Mouse (Mus musculus): ENCODE results near the gene Dennd2c. TPM values are rescaled to one million over a fixed set of nuclear protein-coding genes. Genes with fewer than 3 reads are reported as not detected.
"Not testable (repeated sequence)": the region's sequence is repeated elsewhere in the genome, so short reads cannot be mapped to it uniquely, and the experiment has no call there.

The Dennd2c gene
- polyA plus RNA-seq, 1 experiment from 2014 or later, result 5.8 TPM

GRCm38 (mm10) chr3:103128251-103128650, 25.8 kb downstream of the Dennd2c start:
- Histone ChIP-seq H3K27me3 (ENCODE audit: control insufficient read depth, insufficient read depth, low read length) (no peaks in the 10 kb centered on the region), H3K4me2 (ENCODE audit: low read depth, low read length) (no peak overlapping the region), H3K36me3 (ENCODE audit: control insufficient read depth, insufficient read depth) (no peaks in the 10 kb centered on the region; the same call in 1 of the 2 replicates), H3K4me1 (ENCODE audit: control insufficient read depth, insufficient read depth, low read length) (peaks cover 12% of the 10 kb centered on the region; the same call in 1 of the 2 replicates), H3K4me3 (ENCODE audit: low read length) (no peak overlapping the region), H3K9ac (ENCODE audit: low read length) (no peak overlapping the region), H3K27ac (ENCODE audit: low read length) (no peak overlapping the region), H3K9me3 (replicated peaks; ENCODE audit: control insufficient read depth, low read length) (no peaks in the 10 kb centered on the region)
- no peak for ATAC-seq (replicated peaks; ENCODE audit: extremely low read depth, insufficient read depth, low FRiP score)
- 56% methylated on average over 4 of the region's 4 CpGs for WGBS

- no peak overlapping the region for H3K9ac ChIP-seq (ENCODE audit: low read length)
- H3K27me3 ChIP-seq (ENCODE audit: control insufficient read depth, insufficient read depth, low read length), result no peaks in the 10 kb centered on the region
- WGBS, result 61% methylated on average over 8 of the region's 8 CpGs
- H3K36me3 ChIP-seq (ENCODE audit: control insufficient read depth, insufficient read depth), result no peaks in the 10 kb centered on the region; the same call in 1 of the 2 replicates
- no peaks in the 10 kb centered on the region for H3K9me3 ChIP-seq (replicated peaks; ENCODE audit: control insufficient read depth, low read length)
- no peak for ATAC-seq (replicated peaks; ENCODE audit: extremely low read depth, insufficient read depth, low FRiP score)
- no peak overlapping the region for H3K4me3 ChIP-seq (ENCODE audit: low read length)
- peaks cover 12% of the 10 kb centered on the region; the same call in 1 of the 2 replicates for H3K4me1 ChIP-seq (ENCODE audit: control insufficient read depth, insufficient read depth, low read length)
- H3K27ac ChIP-seq (ENCODE audit: low read length), result peak overlapping the region; percentile 62
- no peak overlapping the region for H3K4me2 ChIP-seq (ENCODE audit: low read depth, low read length)
Measured at GRCm38 (mm10) chr3:103129367-103130159, 27.2 kb downstream of the Dennd2c start.

- peak overlapping the region; percentile 62 for H3K27ac ChIP-seq (ENCODE audit: low read length)
- no peak overlapping the region for H3K9ac ChIP-seq (ENCODE audit: low read length)
- no peaks in the 10 kb centered on the region; the same call in 1 of the 2 replicates for H3K36me3 ChIP-seq (ENCODE audit: control insufficient read depth, insufficient read depth)
- peaks cover 12% of the 10 kb centered on the region; the same call in 1 of the 2 replicates for H3K4me1 ChIP-seq (ENCODE audit: control insufficient read depth, insufficient read depth, low read length)
- peak; percentile 76 for ATAC-seq (replicated peaks; ENCODE audit: extremely low read depth, insufficient read depth, low FRiP score)
- H3K27me3 ChIP-seq (ENCODE audit: control insufficient read depth, insufficient read depth, low read length), result no peaks in the 10 kb centered on the region
- H3K4me2 ChIP-seq (ENCODE audit: low read depth, low read length), result peak overlapping the region; percentile 7
- 22% methylated on average over 6 of the region's 6 CpGs for WGBS
- H3K4me3 ChIP-seq (ENCODE audit: low read length), result no peak overlapping the region
- no peaks in the 10 kb centered on the region for H3K9me3 ChIP-seq (replicated peaks; ENCODE audit: control insufficient read depth, low read length)
Measured at GRCm38 (mm10) chr3:103130236-103130751, 27.9 kb downstream of the Dennd2c start.

- no peak overlapping the region for H3K4me3 ChIP-seq (ENCODE audit: low read length)
- no peaks in the 10 kb centered on the region for H3K9me3 ChIP-seq (replicated peaks; ENCODE audit: control insufficient read depth, low read length)
- no peak for ATAC-seq (replicated peaks; ENCODE audit: extremely low read depth, insufficient read depth, low FRiP score)
- no peak overlapping the region for H3K4me2 ChIP-seq (ENCODE audit: low read depth, low read length)
- H3K27me3 ChIP-seq (ENCODE audit: control insufficient read depth, insufficient read depth, low read length), result no peaks in the 10 kb centered on the region
- WGBS, result 89% methylated on average over 10 of the region's 10 CpGs
- no peak overlapping the region for H3K27ac ChIP-seq (ENCODE audit: low read length)
- H3K9ac ChIP-seq (ENCODE audit: low read length), result no peak overlapping the region
- H3K4me1 ChIP-seq (ENCODE audit: control insufficient read depth, insufficient read depth, low read length), result peaks cover 12% of the 10 kb centered on the region; the same call in 1 of the 2 replicates
- no peaks in the 10 kb centered on the region for H3K36me3 ChIP-seq (ENCODE audit: control insufficient read depth, insufficient read depth)
Measured at GRCm38 (mm10) chr3:103133098-103133497, 30.7 kb downstream of the Dennd2c start.

GRCm38 (mm10) chr3:103136414-103137077, 34.1 kb downstream of the Dennd2c start:
- H3K9ac ChIP-seq (ENCODE audit: low read length), result no peak overlapping the region
- no peak overlapping the region for H3K4me3 ChIP-seq (ENCODE audit: low read length)
- ATAC-seq (replicated peaks; ENCODE audit: extremely low read depth, insufficient read depth, low FRiP score), result no peak
- H3K36me3 ChIP-seq (ENCODE audit: control insufficient read depth, insufficient read depth), result no peaks in the 10 kb centered on the region
- no peak overlapping the region for H3K4me2 ChIP-seq (ENCODE audit: low read depth, low read length)
- H3K27me3 ChIP-seq (ENCODE audit: control insufficient read depth, insufficient read depth, low read length), result no peaks in the 10 kb centered on the region
- H3K9me3 ChIP-seq (replicated peaks; ENCODE audit: control insufficient read depth, low read length), result no peaks in the 10 kb centered on the region
- 83% methylated on average over 4 of the region's 4 CpGs for WGBS
- H3K4me1 ChIP-seq (ENCODE audit: control insufficient read depth, insufficient read depth, low read length), result peaks cover 10% of the 10 kb centered on the region; the same call in 1 of the 2 replicates
- no peak overlapping the region for H3K27ac ChIP-seq (ENCODE audit: low read length)

GRCm38 (mm10) chr3:103139047-103139446, 36.6 kb downstream of the Dennd2c start:
- H3K4me2 ChIP-seq (ENCODE audit: low read depth, low read length), result 0 out of 2 replicates have a peak overlapping the region, but pooled peaks have one; percentile 57
- H3K9ac ChIP-seq (ENCODE audit: low read length), result no peak overlapping the region
- ATAC-seq (replicated peaks; ENCODE audit: extremely low read depth, insufficient read depth, low FRiP score), result peak; percentile 41; the same call in 1 of the 2 replicates
- H3K27ac ChIP-seq (ENCODE audit: low read length), result peak overlapping the region; percentile 62
- H3K9me3 ChIP-seq (replicated peaks; ENCODE audit: control insufficient read depth, low read length), result no peaks in the 10 kb centered on the region
- peaks cover 10% of the 10 kb centered on the region; the same call in 1 of the 2 replicates for H3K4me1 ChIP-seq (ENCODE audit: control insufficient read depth, insufficient read depth, low read length)
- no peak overlapping the region for H3K4me3 ChIP-seq (ENCODE audit: low read length)
- no peaks in the 10 kb centered on the region for H3K36me3 ChIP-seq (ENCODE audit: control insufficient read depth, insufficient read depth)
- H3K27me3 ChIP-seq (ENCODE audit: control insufficient read depth, insufficient read depth, low read length), result no peaks in the 10 kb centered on the region
- 57% methylated on average over 8 of the region's 8 CpGs for WGBS

- peak overlapping the region; percentile 57 for H3K4me2 ChIP-seq (ENCODE audit: low read depth, low read length)
- not testable (repeated sequence) for H3K4me1 ChIP-seq (ENCODE audit: control insufficient read depth, insufficient read depth, low read length); H3K9me3 ChIP-seq (replicated peaks; ENCODE audit: control insufficient read depth, low read length); H3K36me3 ChIP-seq (ENCODE audit: control insufficient read depth, insufficient read depth); H3K27me3 ChIP-seq (ENCODE audit: control insufficient read depth, insufficient read depth, low read length)
- ATAC-seq (replicated peaks; ENCODE audit: extremely low read depth, insufficient read depth, low FRiP score), result peak; percentile 72
- H3K27ac ChIP-seq (ENCODE audit: low read length), result peak overlapping the region; percentile 62
- 28% methylated on average over 11 of the region's 11 CpGs for WGBS
- peak overlapping the region; percentile 60 for H3K9ac ChIP-seq (ENCODE audit: low read length)
- H3K4me3 ChIP-seq (ENCODE audit: low read length), result peak overlapping the region; percentile 27
Measured at GRCm38 (mm10) chr3:103140095-103140838, 37.9 kb downstream of the Dennd2c start.

- ATAC-seq (replicated peaks; ENCODE audit: extremely low read depth, insufficient read depth, low FRiP score), result no peak
- 81% methylated on average over 11 of the region's 11 CpGs for WGBS
- H3K4me2 ChIP-seq (ENCODE audit: low read depth, low read length), result no peak overlapping the region
- no peaks in the 10 kb centered on the region for H3K36me3 ChIP-seq (ENCODE audit: control insufficient read depth, insufficient read depth)
- H3K27me3 ChIP-seq (ENCODE audit: control insufficient read depth, insufficient read depth, low read length), result no peaks in the 10 kb centered on the region
- H3K9me3 ChIP-seq (replicated peaks; ENCODE audit: control insufficient read depth, low read length), result no peaks in the 10 kb centered on the region
- no peak overlapping the region for H3K27ac ChIP-seq (ENCODE audit: low read length)
- no peak overlapping the region for H3K4me3 ChIP-seq (ENCODE audit: low read length)
- no peak overlapping the region for H3K9ac ChIP-seq (ENCODE audit: low read length)
- peaks cover 10% of the 10 kb centered on the region; the same call in 1 of the 2 replicates for H3K4me1 ChIP-seq (ENCODE audit: control insufficient read depth, insufficient read depth, low read length)
Measured at GRCm38 (mm10) chr3:103141287-103141686, 38.9 kb downstream of the Dennd2c start.
